Mouse (Mus musculus): Measurements from ENCODE around the gene Polr3gl. TPM values are rescaled to one million over a fixed set of nuclear protein-coding genes. Genes with fewer than 3 reads are reported as not detected.

The Polr3gl gene
- polyA plus RNA-seq, 1 experiment from 2014 or later, result 26.0 TPM

DNA sequence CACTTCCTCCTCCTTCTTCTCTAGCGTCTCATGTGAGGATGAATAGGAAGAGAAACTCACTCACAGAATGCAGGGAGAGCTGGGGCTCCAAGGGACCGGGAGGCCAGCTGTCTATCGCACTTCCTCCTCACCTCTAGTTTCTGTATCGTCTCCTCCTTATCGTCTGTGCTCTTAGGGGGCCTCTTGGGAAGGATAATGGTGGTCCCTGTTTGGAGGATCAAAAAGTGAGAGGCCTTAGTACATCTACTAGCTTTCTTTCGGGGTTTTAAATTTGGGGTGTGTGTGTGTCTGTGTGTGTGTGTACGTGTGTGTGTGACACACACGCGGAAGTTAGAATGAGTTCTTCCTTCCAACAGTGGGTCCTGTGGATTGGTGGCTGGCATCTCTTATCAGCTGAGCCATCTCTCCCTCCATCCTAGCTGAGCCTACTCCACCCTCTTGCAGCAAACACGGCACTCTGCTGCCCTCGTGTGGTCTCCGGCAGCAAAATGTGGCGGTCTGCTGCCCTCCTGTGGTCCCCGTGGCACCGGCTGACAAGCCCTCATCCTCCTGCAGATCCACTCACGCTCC, 14.0 kb downstream of the Polr3gl start:
- peaks cover 17% of the 10 kb centered on the region; the same call in 1 of the 2 replicates for H3K4me1 ChIP-seq (replicated peaks; ENCODE audit: insufficient read depth, low read length)
- H3K36me3 ChIP-seq (ENCODE audit: insufficient read depth, low read length), result no peaks in the 10 kb centered on the region
- WGBS, result 10% methylated on average over 16 of the region's 16 CpGs
- no peak overlapping the region for H3K27ac ChIP-seq
- peak; percentile 100 for TF ChIP-seq CTCF (IDR thresholded peaks at IDR 0.05; ENCODE audit: low read depth)
- peak; percentile 96 for DNase-seq (ENCODE audit: low spot score)
- H3K9ac ChIP-seq (ENCODE audit: low read depth, low read length), result peak overlapping the region; percentile 43; the same call in 1 of the 2 replicates
- peak overlapping the region; percentile 50 for H3K4me2 ChIP-seq (ENCODE audit: low read length)
- H3K9me3 ChIP-seq (replicated peaks; ENCODE audit: low read length), result no peaks in the 10 kb centered on the region
- ATAC-seq (replicated peaks; ENCODE audit: low FRiP score, low read depth), result peak; percentile 11; the same call in 1 of the 2 replicates
- no peaks in the 10 kb centered on the region for H3K27me3 ChIP-seq (ENCODE audit: insufficient read depth, low read length)
- H3K4me3 ChIP-seq (replicated peaks; ENCODE audit: low read depth, low read length), result 0 out of 2 replicates have a peak overlapping the region, but pooled peaks have one; percentile 8

DNA sequence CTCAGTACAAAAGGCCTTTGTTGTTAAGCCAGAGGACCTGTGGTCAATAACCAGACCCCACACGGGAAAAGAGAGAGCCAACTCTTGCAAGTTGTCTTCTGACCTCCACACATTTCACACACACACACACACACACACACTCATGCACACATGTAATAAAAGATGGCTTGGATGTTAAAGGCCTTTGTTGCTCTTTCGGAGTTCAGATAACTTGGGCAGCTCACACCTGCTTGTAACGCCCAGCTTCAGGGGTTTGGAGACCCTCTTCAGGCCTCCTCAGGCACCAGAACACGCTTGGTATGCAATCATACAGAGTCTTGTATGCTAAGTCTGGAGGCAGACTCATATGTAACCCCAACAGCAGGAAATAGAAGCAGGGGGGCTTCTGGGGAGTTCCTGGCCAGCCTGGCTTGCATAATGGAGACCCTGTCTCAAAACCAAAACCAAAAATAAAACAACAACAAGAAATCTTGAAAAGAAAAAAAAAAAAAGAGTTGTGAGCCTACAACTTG, 14.7 kb downstream of the Polr3gl start:
- H3K4me3 ChIP-seq (replicated peaks; ENCODE audit: low read depth, low read length), result no peak overlapping the region
- DNase-seq (ENCODE audit: low spot score) (no peak), ATAC-seq (replicated peaks; ENCODE audit: low FRiP score, low read depth) (no peak)
- H3K9ac ChIP-seq (ENCODE audit: low read depth, low read length), result no peak overlapping the region
- TF ChIP-seq CTCF (IDR thresholded peaks at IDR 0.05; ENCODE audit: low read depth), result no peak
- WGBS, result 71% methylated on average over 4 of the region's 4 CpGs
- H3K9me3 ChIP-seq (replicated peaks; ENCODE audit: low read length), result no peaks in the 10 kb centered on the region
- H3K27ac ChIP-seq, result no peak overlapping the region
- H3K4me1 ChIP-seq (replicated peaks; ENCODE audit: insufficient read depth, low read length), result peaks cover 17% of the 10 kb centered on the region; the same call in 1 of the 2 replicates
- H3K27me3 ChIP-seq (ENCODE audit: insufficient read depth, low read length), result no peaks in the 10 kb centered on the region
- H3K4me2 ChIP-seq (ENCODE audit: low read length), result peak overlapping the region; percentile 50; the same call in 1 of the 2 replicates
- H3K36me3 ChIP-seq (ENCODE audit: insufficient read depth, low read length), result no peaks in the 10 kb centered on the region

GRCm38 (mm10) chr3:96578561-96579238, 15.3 kb downstream of the Polr3gl start:
- no peak for DNase-seq (ENCODE audit: low spot score)
- Histone ChIP-seq H3K9ac (ENCODE audit: low read depth, low read length) (no peak overlapping the region), H3K4me1 (replicated peaks; ENCODE audit: insufficient read depth, low read length) (peaks cover 17% of the 10 kb centered on the region; the same call in 1 of the 2 replicates), H3K36me3 (ENCODE audit: insufficient read depth, low read length) (no peaks in the 10 kb centered on the region), H3K4me3 (replicated peaks; ENCODE audit: low read depth, low read length) (no peak overlapping the region), H3K9me3 (replicated peaks; ENCODE audit: low read length) (no peaks in the 10 kb centered on the region), H3K4me2 (ENCODE audit: low read length) (no peak overlapping the region), H3K27me3 (ENCODE audit: insufficient read depth, low read length) (no peaks in the 10 kb centered on the region), H3K27ac (peak overlapping the region; percentile 15; the same call in 1 of the 2 replicates)
- ATAC-seq (replicated peaks; ENCODE audit: low FRiP score, low read depth), result no peak
- 77% methylated on average over 12 of the region's 12 CpGs for WGBS
- TF ChIP-seq CTCF (IDR thresholded peaks at IDR 0.05; ENCODE audit: low read depth), result no peak

DNA sequence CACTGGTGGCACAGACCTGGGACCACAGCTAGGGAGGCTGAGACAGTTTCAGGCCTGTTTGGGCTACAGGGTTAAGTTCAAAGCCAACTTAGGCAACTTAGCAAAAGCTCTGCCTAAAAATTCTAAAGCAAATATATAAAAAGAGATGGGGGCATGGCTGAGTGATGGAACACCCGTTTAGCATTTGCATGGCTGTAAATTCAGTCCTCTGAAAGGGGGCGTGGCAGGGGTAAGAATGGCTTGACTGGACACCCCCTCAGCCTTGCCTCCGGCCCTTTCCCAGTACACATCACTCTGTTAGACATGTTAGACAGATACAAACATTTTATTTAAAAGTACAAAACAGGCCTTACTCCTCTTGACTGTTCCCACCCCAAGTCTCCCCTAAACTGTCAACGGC, 16.4 kb downstream of the Polr3gl start:
- peak overlapping the region; percentile 19; the same call in 1 of the 2 replicates for H3K4me2 ChIP-seq (ENCODE audit: low read length)

GRCm38 (mm10) chr3:96576690-96577541, 17.1 kb downstream of the Polr3gl start, which contains the start of gene Gm16253:
Gm16253 (plus strand) TSS chr3:96576984.
- Histone ChIP-seq H3K27me3 (ENCODE audit: insufficient read depth, low read length) (no peaks in the 10 kb centered on the region), H3K4me1 (replicated peaks; ENCODE audit: insufficient read depth, low read length) (peaks cover 17% of the 10 kb centered on the region; the same call in 1 of the 2 replicates), H3K36me3 (ENCODE audit: insufficient read depth, low read length) (no peaks in the 10 kb centered on the region), H3K4me3 (replicated peaks; ENCODE audit: low read depth, low read length) (0 out of 2 replicates have a peak within 1 kb of the TSS, but pooled peaks have one; percentile 0), H3K27ac (peak within 1 kb of the TSS; percentile 90), H3K4me2 (ENCODE audit: low read length) (peak within 1 kb of the TSS; percentile 19), H3K9me3 (replicated peaks; ENCODE audit: low read length) (no peaks in the 10 kb centered on the region), H3K9ac (ENCODE audit: low read depth, low read length) (0 out of 2 replicates have a peak within 1 kb of the TSS, but pooled peaks have one; percentile 42)
- TF ChIP-seq CTCF (IDR thresholded peaks at IDR 0.05; ENCODE audit: low read depth), result no peak; the same call in 1 of the 2 replicates
- 8% methylated on average over 17 of the region's 17 CpGs for WGBS
- ATAC-seq (replicated peaks; ENCODE audit: low FRiP score, low read depth) (peak; percentile 92), DNase-seq (ENCODE audit: low spot score) (peak; percentile 99)

More for the DNA sequence above, 16.4 kb downstream of the Polr3gl start:
- H3K4me1 ChIP-seq (replicated peaks; ENCODE audit: insufficient read depth, low read length), result peaks cover 17% of the 10 kb centered on the region; the same call in 1 of the 2 replicates
- no peaks in the 10 kb centered on the region for H3K27me3 ChIP-seq (ENCODE audit: insufficient read depth, low read length)
- peak; percentile 80 for DNase-seq (ENCODE audit: low spot score)
- no peaks in the 10 kb centered on the region for H3K36me3 ChIP-seq (ENCODE audit: insufficient read depth, low read length)
- peak overlapping the region; percentile 90 for H3K27ac ChIP-seq
- 0 out of 2 replicates have a peak overlapping the region, but pooled peaks have one; percentile 42 for H3K9ac ChIP-seq (ENCODE audit: low read depth, low read length)
- no peak overlapping the region for H3K4me3 ChIP-seq (replicated peaks; ENCODE audit: low read depth, low read length)
- no peaks in the 10 kb centered on the region for H3K9me3 ChIP-seq (replicated peaks; ENCODE audit: low read length)
- ATAC-seq (replicated peaks; ENCODE audit: low FRiP score, low read depth), result no peak
- TF ChIP-seq CTCF (IDR thresholded peaks at IDR 0.05; ENCODE audit: low read depth), result no peak
- WGBS, result 35% methylated on average over 4 of the region's 4 CpGs

All from kidney, postnatal 0 days (tissue).